Mouse (Mus musculus): Measurements from ENCODE around the gene Kbtbd4.
A peak's percentile ranks its signal among the peaks of the same experiment; 100 is the strongest.
"Not testable (repeated sequence)": the region's sequence is repeated elsewhere in the genome, so short reads cannot be mapped to it uniquely, and the experiment has no call there.

Gene Kbtbd4

GRCm38 (mm10) chr2:90904076-90904855, at the start of gene Kbtbd4, which contains the start of gene Ndufs3:
Gene Kbtbd4, plus strand, starts transcription at chr2:90904740.
Gene Ndufs3, minus strand, starts transcription at chr2:90904827.
- DNase-seq (ENCODE audit: low spot score): peak; percentile 86

- no peak for DNase-seq (ENCODE audit: low spot score)
These were observed 43.1 kb upstream of the Kbtbd4 start for GRCm38 (mm10) chr2:90861486-90861885.

DNA sequence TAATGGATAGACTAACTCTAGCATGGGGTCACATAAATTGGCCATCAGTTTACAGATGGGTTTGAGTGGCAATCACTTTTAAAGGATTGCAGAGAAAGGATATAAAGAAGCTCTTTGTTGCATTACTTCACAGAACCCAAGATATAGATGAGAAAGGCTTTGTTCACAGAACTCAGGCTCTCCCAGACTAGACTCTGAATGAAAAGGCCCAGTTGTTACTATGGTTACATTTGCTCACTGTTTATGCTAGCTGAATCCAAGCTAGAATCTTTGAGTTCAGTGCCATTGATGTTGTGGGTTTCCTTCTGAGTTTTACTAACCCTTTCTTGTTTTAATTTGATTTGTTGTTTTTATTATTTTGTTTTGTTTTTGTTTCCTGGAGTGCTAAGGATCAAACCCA, 40.4 kb upstream of the Kbtbd4 start:
- no peak for DNase-seq (ENCODE audit: low spot score)

DNA sequence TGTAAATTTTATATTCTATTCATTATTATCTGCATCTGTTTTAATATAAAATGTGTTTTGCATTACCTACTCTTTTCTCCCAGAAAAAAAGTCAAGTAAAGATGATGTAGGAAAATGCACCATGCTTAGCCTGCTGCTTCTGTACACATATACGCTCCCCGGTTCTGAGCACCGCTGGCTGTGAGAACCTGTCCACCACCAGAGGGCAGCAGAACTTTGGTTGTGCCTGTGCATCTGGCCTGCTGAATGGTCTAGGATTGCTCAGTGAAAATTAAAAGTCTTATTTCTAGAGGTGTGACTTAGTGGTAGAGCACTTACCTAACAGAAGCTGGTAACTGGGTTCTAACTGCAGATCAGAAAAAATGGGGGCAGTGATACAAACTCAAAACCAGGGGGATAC, 38.0 kb upstream of the Kbtbd4 start:
- DNase-seq (ENCODE audit: low spot score): peak; percentile 90

DNA sequence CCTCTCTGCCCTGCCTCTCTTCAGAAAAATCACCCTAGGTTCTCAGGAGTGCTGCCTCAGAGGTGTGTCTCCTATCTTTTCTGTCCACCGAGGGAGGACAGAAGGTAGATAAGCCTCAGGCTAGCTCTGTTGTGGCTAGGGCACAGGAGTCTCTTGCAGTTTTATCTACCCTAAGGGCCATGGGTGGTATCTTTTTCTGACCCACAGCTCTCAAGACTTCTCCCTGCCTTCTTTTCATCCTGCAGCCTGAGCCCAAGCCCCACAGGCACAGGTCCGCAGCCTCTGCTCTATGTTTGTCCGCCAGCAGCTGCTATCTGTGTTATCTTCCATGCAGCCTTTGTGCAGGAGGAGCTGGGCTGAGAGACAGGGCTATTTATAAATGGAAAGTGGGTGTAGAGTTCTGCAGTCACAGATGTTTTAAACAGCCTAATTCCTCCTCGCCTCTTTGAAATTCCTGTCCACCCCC, 34.4 kb upstream of the Kbtbd4 start:
- DNase-seq (ENCODE audit: low spot score): peak; percentile 68

GRCm38 (mm10) chr2:90871180-90871961, 33.2 kb upstream of the Kbtbd4 start:
- no peak for DNase-seq (ENCODE audit: low spot score)

DNA sequence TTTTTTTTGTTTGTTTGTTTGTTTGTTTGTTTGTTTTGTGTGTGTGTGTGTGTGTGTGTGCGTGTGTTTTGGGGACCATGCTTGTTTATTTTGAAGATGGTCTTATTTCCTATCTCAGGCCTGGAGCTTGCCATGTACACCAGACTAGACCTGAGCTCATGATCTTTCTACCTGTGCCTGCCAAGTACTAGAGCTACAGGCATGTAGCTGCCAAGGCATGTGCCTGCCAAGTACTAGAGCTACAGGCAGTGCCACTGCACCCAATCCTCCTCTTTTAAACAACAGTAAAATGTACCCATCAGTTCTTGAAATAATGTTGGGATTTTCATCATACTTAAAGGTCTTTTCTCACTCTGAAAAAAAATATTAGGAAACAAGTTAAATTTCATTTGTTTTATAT, 30.5 kb upstream of the Kbtbd4 start:
- DNase-seq (ENCODE audit: low spot score): no peak

GRCm38 (mm10) chr2:90875239-90875638, 29.3 kb upstream of the Kbtbd4 start:
- no peak for DNase-seq (ENCODE audit: low spot score)

DNA sequence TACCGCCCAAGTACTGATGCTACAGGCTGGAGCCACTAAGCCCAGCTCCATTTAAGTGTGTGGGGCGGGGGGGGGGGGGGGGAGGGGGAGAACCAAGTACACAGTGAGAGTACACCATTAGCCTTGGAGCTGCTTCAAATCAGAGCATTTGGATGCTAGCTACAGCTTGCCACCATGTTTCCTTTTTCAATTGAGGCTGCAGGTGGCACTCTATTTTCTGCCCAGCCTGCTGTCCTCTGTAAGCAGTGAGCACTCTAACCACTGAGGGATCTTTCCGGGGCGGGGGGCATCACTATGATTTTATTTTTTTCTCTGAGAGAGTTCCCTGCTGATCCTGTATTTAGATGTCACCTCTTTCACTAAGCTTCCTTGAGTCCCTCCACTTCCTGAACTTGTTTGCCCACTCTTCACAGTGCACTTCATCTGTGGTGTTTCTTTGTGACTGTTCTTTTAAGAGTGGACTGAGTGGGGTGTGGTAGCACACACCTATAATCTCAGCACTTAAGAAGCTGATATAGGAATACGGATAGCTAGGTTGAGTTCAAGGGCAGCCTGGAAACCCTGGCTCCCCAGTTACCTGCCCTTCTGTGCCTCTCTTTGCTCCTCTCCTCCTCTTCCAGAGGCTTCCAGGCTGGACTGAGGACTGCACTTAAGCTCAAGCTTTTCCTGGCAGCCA, 26.8 kb upstream of the Kbtbd4 start:
- DNase-seq (ENCODE audit: low spot score): no peak

- no peak for DNase-seq (ENCODE audit: low spot score)
These were observed 25.1 kb upstream of the Kbtbd4 start for GRCm38 (mm10) chr2:90879419-90879818.

DNA sequence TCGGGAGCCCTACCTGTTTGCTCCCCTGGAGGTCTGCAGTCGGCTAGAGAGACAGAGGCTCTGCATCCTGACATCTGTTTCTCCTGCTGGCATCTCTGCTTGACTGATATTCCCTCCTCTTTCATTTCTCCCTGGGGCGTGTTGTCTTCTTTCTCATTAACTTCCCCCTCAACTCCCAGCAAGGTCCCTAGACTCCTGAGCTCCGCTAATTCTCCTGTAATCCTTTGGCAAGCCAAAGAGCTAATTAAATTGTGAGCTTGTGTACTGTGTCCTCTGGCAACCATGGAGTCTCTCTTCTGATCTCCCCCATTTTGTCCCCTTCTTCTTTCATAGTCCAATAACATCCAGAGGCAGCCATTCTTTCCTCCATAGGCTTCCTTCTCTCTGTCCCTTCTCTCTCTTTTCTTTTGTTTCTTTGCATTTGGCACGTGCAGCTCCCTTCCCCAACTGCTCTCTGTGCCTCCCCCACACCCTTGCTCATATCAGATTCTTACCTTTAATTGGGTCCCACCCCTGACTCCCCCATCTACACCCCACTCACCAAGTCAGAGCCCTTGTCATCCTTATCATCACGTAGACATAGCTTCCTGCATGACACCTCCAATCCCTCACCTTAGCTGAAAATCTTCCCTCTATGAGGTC, 24.3 kb upstream of the Kbtbd4 start:
- DNase-seq (ENCODE audit: low spot score): no peak

GRCm38 (mm10) chr2:90881824-90882223, 22.7 kb upstream of the Kbtbd4 start:
- DNase-seq (ENCODE audit: low spot score): no peak

DNA sequence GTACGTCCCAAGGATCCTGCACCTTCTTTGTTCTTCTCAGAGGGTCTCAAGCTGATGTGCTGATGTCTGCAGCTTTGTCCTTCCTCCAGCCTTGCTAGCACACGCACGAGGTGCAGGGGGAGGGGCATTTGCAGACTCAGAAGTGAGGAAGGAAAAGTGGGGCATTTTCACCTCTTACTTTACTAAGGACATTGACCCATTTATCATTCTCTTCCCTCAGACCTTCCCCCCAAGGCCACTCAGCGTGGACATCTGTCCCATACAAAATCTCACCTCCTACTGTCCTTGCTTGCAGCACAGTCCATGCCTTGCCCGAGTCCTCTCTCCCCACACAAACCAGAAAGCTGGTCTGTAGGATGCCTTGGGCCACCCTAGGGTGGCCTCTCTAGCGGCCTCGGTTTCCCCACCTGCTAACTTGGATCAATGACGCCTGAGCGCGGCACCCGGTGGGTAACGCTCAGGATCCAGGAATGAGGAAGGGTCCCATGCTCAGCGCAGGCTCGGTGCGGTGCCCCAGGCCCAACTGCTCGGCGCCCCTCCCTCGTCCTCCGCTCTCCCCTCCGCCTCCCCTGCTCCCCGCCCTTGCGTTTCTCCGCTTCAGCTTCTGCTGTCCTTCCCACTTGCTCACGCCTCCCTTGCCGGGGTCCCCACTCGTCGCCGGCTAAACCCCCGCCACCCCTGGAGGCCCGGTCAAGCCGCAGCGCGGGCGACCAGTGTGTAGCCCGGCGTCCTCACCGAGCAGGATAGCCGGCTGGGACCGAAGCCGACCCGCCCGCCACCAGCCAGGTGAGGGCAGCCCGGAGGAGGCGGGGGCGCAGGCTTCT, 19.1 kb upstream of the Kbtbd4 start, which contains the start of gene C1qtnf4:
TSS of gene C1qtnf4 (plus strand) at position 643 of the 824 bp plus-strand sequence.
- no peak for DNase-seq (ENCODE audit: low spot score)

DNA sequence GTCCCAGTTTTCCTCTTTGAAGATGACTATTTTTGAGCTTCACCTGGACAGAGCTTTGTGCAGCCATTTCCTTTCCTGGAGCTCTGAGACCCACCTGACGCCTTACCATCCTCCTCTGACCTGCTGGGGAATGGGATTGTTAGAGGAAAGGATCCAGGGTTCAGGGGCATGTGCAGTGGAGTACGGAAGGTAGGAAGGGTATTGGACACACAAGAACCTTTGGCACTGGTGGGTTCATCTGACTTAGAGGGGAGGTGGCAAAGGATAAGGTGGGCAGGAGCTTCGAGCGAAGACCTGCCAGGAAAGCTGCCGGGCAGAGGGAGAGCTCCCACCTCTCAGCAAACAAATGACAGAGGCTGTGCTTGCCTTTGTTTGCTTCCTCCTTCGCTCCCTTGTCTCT, 18.1 kb upstream of the Kbtbd4 start:
- DNase-seq (ENCODE audit: low spot score): no peak

- no peak for DNase-seq (ENCODE audit: low spot score)
These were observed 16.9 kb upstream of the Kbtbd4 start for GRCm38 (mm10) chr2:90887627-90888026.

GRCm38 (mm10) chr2:90889550-90890548, 14.7 kb upstream of the Kbtbd4 start:
- no peak for DNase-seq (ENCODE audit: low spot score)

GRCm38 (mm10) chr2:90893673-90894298, 10.8 kb upstream of the Kbtbd4 start:
- no peak for DNase-seq (ENCODE audit: low spot score)

DNA sequence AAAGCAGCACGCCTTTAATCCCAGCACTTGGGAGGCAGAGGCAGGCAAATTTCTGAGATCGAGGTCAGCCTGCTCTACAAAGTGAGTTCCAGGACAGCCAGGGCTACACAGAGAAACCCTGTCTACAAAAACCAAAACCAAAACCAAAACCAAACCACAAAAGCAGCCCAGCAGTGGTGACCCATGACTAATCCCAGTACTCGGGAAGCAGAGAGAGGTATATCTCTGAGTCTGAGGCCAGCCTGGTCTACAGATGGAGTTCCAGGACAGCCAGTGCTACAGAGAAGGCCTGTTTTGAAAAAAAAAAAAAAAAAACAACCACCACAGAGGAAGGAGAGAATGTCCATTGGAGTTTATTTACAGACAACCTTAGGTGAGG, 10.3 kb upstream of the Kbtbd4 start:
- DNase-seq (ENCODE audit: low spot score): not testable (repeated sequence)

DNA sequence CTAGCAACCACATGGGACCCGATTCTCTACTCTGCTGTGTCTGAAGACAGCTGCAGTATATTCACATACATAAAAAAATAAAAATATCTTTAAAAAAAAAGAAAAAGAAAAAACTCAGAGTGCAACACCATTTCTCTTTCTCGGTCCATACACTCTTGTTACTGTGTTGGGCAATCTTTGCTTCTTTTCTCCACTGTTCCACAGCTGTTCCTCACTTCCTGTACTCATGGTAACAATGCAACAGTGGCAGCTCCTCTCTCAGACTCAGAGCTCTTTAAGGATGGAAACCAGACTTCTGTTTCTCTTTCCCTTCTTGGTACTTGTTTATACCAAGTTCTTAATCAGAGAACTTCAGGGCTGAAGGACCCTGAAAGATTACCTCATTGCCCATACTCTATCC, 1.1 kb upstream of the Kbtbd4 start:
- no peak for DNase-seq (ENCODE audit: low spot score)
